Mouse (Mus musculus) C2C12 (cell line): ENCODE data around the gene Mkln1.

Experiments used
- CEBPB ChIP-seq: IDR thresholded peaks from one replicate; pipeline ENCODE4 v1.6.1; 2011; ENCODE audit warnings: low read depth, mild to moderate bottlenecking, control low read depth, moderate library complexity
- CTCF ChIP-seq: IDR thresholded peaks from one replicate; pipeline ENCODE4 v1.5.1; 2011; ENCODE audit not compliant: control insufficient read depth, insufficient read depth, insufficient read length
- FOSL1 ChIP-seq: IDR thresholded peaks from one replicate; pipeline ENCODE4 v1.8.0; 2011; ENCODE audit warnings: mild to moderate bottlenecking, low read length; ENCODE audit not compliant: poor library complexity, insufficient read depth, severe bottlenecking
- MAX ChIP-seq: IDR thresholded peaks from one replicate; pipeline ENCODE4 v1.6.1; 2011; ENCODE audit warnings: mild to moderate bottlenecking, control low read depth
- USF1 ChIP-seq: IDR thresholded peaks from one replicate; pipeline ENCODE4 v1.6.1; 2011; ENCODE audit warnings: low read depth, mild to moderate bottlenecking, control low read depth, moderate library complexity

GRCm38 (mm10) chr6:31517681-31518337 is 119.3 kb downstream of the Mkln1 start:
- TF ChIP-seq CTCF (no peak), MAX (no peak), FOSL1 (no peak), USF1 (no peak), CEBPB (no peak)
